ENCODE assay signal across 8 mouse cellular contexts in genomic region chr8:113634670-113635591, GRCm38 (mm10). TPM values are rescaled to one million over a fixed set of nuclear protein-coding genes. Genes with fewer than 3 reads are reported as not detected.
DNase-seq lines count a peak whose midpoint lies in the region; ATAC-seq and TF ChIP-seq lines count a peak whose summit lies in the region.

Gene Mon1b, plus strand, starts transcription at chr8:113635587.

- H3K4me3 ChIP-seq in hindbrain, embryonic 13.5 days = peak within 1 kb of the TSS; percentile 72

- ATAC-seq in Patski = peak; percentile 96
- peak; percentile 99 for ATAC-seq in hindbrain, embryonic 13.5 days (ENCODE audit: low FRiP score)

- POLR2A ChIA-PET in Patski (lab: Charles Lee) = no interaction called here

- in situ Hi-C loops in Patski (cut with MboI; ENCODE audit: low pct_unique_long_range_greater_than_20kb) = loop anchor here (5.0 kb wide), 1 partner anchor 1573 kb away; no protein-coding TSS in a partner anchor

- peak within 1 kb of the TSS; percentile 85 for H3K9ac ChIP-seq in hindbrain, embryonic 13.5 days

- CTCF ChIA-PET in Patski (lab: Charles Lee) = no interaction called here

- H3K4me2 ChIP-seq in hindbrain, embryonic 13.5 days = peak within 1 kb of the TSS; percentile 100

- H3K36me3 ChIP-seq in hindbrain, embryonic 13.5 days = peaks cover 23% of the 10 kb centered on the region

- H3K27ac ChIP-seq in hindbrain, embryonic 13.5 days = peak within 1 kb of the TSS; percentile 95

- DNase-seq in Patski (ENCODE audit: low read depth, low spot score) = peak; percentile 97
- DNase-seq in cerebellum, postnatal 14 days = peak; percentile 99 to 100
- DNase-seq in frontal cortex, postnatal 14 days (ENCODE audit: low spot score in 2 of 2) = peak; percentile 96 to 98
- DNase-seq in layer of hippocampus, postnatal 25 days (ENCODE audit: extremely low spot score in 1 of 2, low spot score in 1 of 2) = peak; percentile 89 to 96
- peak; percentile 98 for DNase-seq in lung, postnatal 25 days (ENCODE audit: low spot score)
- peak; percentile 100 for DNase-seq in retina, embryonic 14.5 days (ENCODE audit: low spot score)
- peak; percentile 96 for DNase-seq in thymus, postnatal 4 days

- H3K4me1 ChIP-seq in hindbrain, embryonic 13.5 days (replicated peaks) = peaks cover 26% of the 10 kb centered on the region

- H3K27me3 ChIP-seq in Patski = no peaks in the 10 kb centered on the region
- no peaks in the 10 kb centered on the region for H3K27me3 ChIP-seq in hindbrain, embryonic 13.5 days

- no peak for TF ChIP-seq CTCF in Patski (IDR thresholded peaks at IDR 0.05)

- WGBS in hindbrain, embryonic 13.5 days = under 1% methylated on average over 42 of the region's 42 CpGs

- no peaks in the 10 kb centered on the region for H3K9me3 ChIP-seq in hindbrain, embryonic 13.5 days

RNA-seq across cellular contexts. Expression of gene Mon1b, which starts in this region (rescaled TPM):
- polyA plus RNA-seq in Patski (2021) = 12.8 TPM
- polyA plus RNA-seq in hindbrain, embryonic 13.5 days (2015; fragmentation: Nextera tagmentation; extraction: Ambion mirVana) = 10.7 and 10.9 TPM in 2 replicates
- 10 to 100 TPM; 25.8 to 26.1 TPM for total RNA-seq in layer of hippocampus, postnatal 25 days (2021)

Comparison
In these comparisons a context has a peak if more than half of its experiments do, and no peak if none do; other contexts are left out.
1. Peak in every context shown above with its lines: DNase-seq, ATAC-seq, H3K4me3 ChIP-seq and H3K27ac ChIP-seq.